Mouse (Mus musculus) cerebellum, postnatal 14 days (tissue): ENCODE measurements around the gene Syt8.
"Not testable (repeated sequence)": the region's sequence is repeated elsewhere in the genome, so short reads cannot be mapped to it uniquely, and the experiment has no call there.

Source experiments
- DNase-seq, 2 experiments: peaks; one replicate each; pipeline ENCODE4 v3.0.0; 2021; ENCODE audit warnings: mixed read lengths in 2 of 2

Gene Syt8

DNA sequence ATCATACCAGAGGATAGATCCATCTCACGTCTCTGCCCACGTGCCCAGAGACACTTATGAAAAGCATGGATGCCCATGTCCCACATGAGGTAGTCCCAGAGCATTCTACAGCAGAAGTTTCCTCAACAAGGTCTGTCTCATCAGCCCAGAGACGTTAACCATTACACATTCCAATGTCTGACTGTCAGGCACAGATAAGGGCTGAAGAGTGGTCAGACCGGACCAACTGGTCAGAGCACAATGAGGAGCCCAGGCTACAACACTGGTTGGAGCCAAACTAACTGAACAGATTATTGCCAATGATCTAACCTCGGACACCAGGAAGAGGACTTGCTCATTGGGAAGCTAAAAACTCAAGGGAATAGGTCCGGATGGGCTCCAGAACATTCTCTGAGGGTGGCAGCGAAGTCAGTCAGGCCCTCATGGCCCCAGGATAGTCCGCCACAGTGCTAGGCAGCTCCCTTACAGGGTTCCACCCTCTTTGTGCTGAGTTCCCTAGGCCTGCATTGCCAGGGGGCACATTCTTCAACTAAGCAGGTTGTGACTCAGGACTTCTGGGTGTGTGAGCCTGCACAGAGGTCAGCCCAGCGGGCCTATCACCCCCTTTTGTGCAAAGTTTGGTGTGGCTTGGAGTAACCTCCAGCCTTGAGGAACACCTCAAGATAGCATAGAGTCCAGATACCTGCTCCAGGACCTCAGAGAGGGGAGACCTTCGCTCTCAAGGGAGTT lies at the start of gene Syt8:
Gene Syt8, plus strand, starts transcription at position 714 of the 729 bp plus-strand sequence.
- DNase-seq = no peak

DNA sequence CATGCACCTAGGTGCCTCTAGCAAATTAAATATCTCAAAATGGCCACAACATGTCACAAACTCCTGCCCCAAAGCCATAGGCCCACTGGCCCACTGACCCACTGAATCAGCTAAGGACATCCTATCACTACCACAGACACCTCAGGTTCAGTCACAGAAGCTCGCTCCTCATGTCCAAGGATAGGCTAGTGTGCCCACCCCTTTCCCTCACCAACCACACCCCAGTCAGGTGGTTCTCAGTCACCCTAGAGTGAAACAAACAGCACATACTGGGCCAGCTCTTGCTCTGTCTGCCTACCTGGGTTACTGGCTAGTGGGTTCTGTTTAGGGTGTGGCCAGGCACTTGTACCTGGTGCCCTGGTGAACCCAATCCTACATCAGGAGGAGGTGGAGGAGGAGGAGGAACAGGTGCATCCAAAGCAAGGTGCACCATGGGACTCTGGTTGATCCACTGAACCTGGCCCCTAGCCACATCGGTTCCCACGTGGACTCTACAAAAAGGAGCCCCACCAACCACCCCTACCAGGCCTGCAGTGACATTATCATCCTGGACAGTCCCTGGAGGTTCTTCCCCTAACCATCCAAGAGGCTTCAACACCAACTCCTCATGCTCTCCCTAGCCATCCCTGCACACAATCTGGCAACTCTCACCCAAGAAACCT lies 48.8 kb upstream of the Syt8 start:
- DNase-seq = no peak

DNA sequence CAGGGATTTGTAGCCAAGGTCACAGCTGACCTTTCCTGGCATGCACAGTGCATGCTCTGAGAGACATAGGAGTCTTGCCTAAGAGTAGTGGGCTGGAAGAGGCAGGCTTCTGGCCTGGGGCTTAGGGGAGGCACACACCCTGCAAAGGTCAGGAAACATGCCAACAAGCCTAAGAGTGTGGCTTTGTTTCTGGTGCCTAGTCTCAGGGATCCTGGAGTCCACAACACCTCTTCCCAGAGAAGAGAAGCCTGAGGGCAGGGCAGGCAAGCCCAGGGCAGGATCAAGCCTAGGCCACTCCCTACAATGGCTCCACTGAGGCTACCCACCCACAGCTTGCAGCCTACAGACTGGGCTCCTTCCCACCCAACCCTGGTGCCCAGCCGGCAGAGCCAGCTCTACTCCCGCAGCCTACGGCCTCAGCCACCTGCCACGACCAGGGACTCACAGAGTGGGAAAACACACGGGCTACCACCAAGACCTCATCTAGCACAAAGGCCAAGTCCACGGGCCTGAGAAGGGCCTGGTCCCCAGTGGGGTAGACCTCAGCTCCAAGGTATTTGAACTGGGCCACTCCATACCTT lies 47.9 kb upstream of the Syt8 start:
- peak; percentile 28 to 37 for DNase-seq

DNA sequence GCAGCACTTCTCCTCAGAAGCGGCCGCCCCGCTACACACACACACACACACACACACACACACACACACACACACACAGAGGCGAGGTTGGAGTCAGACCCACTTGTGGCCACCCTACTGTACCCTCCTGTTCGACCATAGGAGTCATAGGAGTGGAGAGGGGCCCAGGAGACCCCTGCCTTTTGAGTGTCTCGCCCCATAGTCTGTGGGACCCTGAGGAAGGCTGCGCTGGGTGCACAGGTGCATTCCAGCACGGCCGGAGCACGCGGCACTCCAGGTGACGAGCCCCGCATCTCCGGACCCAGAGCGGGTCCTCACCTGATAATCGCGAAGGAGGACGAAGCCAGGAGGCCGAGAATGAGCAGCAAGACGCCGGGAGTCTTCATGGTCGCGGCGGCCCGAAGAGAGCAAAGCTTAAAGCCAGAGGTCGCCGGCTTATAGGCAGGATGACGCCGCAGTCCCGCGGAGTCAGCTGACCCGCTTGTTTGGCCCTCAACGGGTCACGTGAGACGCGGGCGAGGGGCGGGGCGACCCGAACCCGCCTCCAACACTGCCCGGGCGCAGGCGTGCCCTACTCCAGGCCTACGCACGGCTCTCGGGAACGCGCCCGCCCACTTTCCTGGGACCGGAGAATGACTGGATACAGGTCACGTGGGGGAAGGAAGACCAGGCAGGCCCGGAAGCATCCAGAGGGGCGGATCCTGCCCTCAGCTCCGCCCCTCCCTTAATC lies 47.1 kb upstream of the Syt8 start, which contains the start of gene Ctsd:
Gene Ctsd, minus strand, starts transcription at position 620 of the 730 bp plus-strand sequence.
- peak; percentile 98 to 99 for DNase-seq

DNA sequence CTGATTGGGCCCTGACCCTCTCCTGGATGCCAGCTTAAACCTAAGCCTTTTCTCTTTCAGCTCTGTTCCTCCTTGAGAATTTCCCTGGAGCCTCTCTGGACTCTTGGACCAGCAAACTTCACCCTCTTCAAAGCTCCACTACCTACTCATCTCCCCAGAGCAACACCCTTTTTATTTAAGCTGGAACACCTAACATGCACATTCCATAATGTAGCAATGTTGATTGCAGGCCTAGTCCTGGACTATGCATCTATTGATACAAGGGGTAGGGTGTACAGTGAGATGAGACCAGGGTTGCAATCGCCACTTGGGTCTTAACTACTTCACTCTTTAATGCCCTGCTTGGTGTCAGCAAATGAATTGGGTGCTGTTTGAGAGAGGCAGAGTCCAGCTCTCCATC lies 46.5 kb upstream of the Syt8 start:
- DNase-seq = no peak

DNA sequence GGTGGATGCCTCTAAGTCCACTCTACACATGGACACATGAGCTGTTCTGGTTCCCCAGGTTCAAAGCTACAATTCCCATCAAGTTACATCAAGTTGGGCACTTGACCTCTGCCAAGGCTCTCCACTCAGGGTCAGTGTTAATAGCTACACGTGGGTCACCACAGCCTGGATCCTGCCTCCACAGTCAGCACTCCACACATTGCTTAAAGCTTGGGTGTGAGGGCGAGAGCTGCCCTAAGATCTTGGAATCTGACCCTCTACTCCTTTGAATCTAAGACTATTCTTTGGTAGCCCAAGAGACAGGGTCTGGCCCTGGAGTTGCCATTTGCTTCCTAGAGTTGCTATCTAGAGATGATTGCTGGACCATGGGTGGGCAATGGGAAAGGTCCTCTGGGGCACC lies 45.9 kb upstream of the Syt8 start:
- DNase-seq = no peak

DNA sequence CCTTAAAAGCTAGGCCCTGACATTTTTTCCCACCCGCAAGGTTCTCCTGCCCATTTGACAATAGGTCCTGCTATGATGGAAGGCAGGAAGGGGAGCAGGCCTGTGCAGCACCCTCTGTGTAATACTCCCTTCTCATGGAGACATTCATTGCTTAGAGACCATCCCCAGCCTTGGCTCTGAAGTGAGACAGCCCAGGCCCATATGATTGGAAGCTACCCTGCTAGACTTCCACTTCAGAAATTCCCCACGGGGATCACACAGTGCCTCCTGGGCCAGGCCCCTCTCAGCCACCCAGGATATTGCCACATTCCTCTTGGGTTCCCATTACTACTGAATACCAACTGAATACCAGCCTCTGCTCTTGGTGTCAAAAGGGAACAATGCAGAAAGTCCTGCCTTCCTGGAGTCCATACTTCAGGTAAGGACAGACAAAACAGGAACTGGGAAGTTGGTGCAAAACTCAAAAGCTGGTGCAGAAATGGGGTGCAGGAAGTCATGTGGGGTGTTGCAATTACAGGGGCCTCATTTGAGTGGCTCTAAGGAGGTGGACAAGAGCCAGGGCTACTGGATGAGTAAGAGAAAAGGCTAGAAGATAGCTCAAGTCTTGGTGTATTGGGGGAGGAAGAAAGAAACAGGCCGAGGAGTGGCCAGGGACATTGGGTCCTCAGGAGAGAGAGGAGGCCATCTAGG lies 44.5 kb upstream of the Syt8 start:
- no peak for DNase-seq

DNA sequence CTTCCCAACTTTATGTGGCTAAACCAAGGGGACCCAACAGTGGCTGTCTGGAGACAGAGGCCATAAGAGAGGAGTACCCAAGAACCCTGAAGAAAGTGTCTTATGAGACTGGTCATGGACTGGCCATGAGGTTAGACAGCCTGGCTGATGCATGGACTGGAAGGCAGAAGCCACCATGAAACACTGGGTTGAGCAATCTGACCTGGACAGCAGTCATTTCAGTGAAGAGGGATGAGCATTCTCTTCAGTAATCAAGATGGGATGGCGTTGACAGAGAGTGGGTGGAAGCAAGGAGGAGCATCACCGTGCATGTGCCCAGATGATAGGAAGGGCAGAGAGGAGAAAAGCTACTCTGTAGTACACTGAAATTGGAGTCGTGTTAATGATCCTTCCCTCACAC lies 43.5 kb upstream of the Syt8 start:
- DNase-seq = no peak

DNA sequence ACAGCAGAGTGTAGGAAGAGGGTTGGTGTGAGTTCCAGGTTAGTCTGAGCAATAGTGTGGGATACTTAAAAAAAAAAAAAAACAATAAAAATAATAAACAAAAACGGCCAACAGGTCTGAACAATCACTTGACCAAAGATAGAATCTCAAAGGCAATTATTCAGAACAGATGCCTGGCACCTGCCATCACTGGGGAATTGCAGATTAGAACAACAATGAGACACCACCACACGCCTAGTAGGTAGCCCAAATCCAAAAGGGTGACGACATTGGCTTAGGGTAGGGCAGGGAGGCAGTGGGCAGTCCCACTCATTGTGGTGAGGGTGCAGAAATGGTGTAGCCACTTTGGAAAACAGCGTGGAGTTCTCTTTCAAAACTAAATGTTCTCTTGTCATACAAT lies 43.0 kb upstream of the Syt8 start:
- no peak for DNase-seq

DNA sequence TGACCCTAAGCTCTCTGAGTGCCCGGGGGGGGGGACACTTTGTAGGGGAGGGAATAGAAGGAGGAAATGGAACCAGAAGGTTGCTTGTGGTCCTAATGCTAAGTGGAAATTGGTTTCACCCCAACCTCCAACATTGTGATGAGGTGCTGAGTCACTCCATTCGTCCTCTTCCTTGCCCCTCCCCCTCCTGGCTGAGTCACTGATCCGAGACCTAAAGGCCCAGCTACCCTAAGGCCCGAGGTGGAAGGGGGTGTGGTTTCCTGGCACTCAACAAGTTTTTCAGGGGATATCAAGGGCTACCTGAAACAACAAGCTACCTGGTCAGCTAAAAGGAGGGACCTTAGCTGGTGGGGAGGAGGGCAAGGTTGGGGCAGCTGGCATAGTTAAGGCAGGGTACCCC lies 41.5 kb upstream of the Syt8 start:
- no peak for DNase-seq

DNA sequence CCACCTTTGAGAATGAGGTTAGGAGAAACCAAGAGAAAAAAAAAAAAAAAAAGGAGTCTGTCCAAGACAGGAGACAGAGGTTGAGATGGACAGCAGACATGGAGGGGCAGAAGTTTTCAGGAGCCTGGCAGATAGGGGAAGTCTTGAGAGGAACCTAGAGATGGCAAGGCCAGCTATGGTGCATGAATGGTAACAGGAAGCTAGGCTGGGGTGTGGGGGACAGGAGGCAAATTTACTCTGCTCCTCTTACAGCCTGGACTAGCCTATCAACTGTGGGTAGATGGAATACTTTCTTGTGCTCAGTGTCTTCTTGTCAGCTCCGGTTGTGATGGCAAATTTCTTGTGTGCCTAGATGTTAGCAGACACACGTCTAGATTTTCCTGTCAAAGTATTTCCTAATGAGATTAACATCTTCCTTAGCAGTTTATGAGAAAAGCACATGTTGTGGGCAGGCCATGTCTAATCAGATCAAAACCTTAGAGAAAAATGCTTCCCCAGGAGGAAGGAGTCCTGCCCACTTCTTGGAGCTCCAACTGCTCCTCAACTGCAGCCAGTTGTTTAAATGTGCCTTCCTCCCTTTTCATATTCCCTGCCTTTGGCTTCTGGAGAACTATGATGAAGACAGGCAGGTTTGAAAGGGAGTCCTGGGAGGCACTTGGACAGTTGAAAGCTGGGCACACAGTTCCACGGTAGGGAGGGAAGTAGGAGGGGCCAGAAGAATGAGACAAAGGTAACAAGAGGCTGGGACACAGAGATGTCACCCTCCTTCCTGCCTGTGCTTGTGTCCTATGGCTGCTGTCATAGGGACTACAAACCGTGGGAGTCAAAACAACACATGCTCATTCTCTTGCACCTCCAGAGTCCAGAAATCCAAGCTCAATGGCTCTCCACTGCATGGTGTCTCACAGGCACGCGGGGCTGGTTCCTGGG lies 40.1 kb upstream of the Syt8 start:
- no peak for DNase-seq

DNA sequence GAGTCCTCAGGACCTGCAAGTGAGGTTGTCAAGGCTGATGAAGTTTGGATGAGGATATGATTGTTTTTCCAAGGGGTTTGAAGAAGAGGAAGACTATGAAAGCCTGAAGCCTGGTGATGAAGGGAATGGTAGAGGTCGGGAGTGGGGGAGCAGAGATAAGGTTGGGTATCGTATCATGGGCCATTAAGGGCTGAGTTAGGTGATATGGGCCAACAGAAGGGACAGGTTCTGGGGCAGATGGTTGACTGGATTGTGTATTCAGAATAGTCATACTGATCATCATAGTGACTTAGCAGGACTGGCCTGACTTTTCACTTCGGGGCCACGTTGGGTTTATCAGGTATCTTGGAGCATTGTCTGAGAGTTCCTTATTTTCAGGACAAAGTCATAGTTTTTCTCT lies 39.2 kb upstream of the Syt8 start:
- DNase-seq = no peak

DNA sequence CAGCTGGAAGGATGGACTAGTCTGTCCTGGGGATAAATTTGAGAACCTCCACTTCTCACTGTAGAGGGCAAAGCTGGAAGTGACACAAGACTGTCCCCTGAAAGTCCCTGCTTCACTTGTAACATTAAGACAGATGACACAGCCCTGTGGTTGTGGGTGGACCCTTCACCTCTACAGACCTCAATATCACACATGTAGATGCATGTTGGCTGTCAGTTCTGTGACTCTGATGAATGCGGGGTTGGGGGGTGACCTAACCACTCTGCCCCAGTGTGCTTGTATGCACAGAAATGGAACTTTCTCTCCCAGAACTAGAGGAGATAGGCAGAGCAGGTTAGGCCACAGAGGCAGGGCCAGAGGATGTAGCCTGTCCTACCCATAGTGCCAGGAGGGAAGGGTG lies 38.0 kb upstream of the Syt8 start:
- no peak for DNase-seq

DNA sequence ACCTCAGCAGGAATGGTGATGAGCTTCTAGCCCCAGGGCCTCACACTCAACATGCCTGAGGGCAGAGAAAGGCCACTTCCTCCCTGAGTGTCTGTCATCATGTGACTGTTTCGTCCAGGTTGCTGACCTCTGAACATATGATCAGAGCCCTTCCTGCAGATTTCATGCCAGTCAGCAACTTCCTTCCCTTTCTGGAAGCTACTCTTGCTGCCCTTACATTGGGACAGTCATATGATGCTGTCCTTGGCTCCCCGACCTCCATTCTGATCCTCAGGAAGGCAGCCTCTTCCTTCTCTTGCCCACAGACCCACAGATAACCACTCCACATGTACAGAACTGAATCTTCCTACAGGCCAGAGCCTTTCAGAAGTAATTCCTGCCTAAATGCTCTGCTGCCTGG lies 36.6 kb upstream of the Syt8 start:
- DNase-seq = no peak

DNA sequence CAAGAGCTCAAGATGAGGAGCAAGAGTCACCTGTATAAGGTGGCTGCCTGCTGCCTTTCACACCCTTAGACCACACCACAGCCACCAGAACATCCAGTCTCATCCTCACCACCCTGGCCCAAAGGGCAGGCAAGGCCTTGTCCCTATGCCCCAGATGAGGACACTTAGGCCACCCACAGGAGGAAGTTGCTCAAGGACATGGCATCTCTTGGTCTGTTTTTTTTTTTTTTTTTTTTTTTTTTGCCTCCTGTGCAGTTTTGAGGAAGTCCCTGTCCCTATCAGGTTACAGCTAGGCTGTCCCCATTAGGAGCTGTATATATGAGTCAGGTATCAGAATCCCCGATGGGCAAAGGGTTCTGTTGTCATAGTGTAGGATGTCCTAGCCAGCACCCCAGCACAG lies 35.4 kb upstream of the Syt8 start:
- DNase-seq = no peak

DNA sequence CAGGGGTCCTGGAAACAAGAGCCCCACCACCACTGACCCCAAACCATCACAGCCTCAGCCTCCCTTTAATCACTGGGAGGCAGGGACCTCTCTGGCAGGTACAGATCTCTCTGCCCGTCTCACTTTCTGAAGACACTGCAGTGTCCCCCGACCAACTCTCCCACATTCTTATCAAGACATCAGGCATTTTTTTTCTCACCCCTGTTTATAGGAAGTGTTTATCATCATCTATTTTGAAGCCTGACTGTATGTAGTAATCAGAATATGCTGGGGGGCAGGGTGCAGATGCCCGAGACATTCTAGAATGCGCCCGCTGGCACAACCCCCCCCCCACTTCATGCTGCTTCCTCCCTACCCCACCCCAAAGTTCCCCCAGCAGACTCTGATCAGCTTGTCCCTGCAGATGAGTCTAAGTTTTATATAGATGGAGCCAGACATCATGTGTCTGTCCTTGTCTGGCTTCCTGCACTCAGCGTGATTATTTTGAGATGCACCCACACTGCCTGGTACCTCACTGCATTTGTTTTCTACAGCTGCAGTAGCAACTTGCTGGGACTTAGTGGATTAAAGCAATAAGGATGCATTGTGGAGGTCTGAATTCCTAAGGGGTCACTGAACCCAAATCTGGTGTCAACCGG lies 34.4 kb upstream of the Syt8 start:
- DNase-seq = no peak

DNA sequence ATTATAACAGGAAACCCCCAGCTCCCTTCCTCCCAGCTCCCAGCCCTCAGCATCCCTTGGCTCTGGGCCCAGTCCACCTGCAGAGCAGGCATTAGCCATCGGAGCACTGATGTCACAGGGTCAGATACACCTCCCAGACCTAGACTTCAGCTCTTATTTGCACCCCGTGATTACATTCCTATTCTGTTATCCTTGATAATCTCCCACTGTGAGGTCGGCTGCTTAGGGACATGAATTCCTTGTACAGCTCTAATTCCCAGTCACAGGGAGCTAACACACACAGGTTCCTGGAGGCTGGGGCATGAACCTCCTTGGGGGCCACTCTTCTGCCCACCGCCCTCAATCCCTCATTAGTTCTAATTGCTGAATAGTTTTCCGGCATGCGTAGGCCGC lies 33.9 kb upstream of the Syt8 start:
- DNase-seq = peak in 1 of 2 experiments; percentile 36

DNA sequence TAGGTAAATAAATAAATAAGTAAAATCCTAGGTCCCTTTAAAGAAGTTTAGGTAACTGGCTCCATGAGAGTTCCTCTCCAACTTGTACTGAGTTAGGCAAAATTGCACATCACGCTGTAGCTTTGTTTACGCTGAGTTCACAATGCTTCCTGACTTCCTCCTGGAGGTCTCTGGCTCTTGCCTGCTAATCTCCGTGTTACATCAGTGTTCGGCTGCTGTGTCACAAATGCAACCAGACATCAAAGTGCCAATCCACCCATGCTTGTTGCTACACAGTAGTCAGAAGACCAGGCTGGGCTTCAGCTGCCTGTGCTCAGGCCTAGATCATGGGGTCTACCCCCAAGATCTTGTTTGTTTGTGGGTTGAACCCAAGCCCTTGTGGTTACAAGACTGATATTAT lies 31.1 kb upstream of the Syt8 start:
- no peak for DNase-seq

DNA sequence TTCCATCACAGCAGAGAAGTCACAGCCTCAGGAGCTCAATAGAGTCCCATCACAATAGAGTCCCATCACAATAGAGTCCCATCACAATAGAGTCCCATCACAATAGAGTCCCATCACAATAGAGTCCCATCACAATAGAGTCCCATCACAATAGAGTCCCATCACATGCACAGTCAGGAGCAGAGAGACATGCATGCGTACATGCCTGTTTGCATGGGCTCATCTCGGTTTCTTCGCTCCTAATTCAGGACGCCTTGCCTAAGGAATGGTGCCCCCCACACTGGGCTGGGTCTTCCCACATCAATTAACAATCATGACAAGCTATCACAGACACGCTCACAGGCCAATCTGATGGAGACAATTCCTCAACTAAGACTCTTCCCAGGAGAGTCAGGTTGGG lies 29.5 kb upstream of the Syt8 start:
- not testable (repeated sequence) for DNase-seq

DNA sequence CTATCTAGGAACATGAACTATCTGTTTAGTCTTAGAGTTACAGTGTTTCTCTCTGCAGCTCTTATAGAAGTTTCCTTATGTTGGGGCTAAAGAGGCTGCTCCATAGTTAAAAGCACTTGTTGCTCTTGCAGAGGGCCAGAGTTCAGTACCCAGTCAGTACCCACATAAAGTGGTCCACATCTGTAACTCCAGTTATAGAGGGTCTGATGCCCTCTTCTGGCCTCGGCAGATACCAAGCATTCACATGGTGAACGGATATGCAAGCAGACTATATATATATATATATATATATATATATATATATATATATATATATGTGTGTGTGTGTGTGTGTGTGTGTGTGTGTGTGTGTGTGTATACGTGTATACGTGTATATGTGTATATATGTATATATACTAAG lies 26.7 kb upstream of the Syt8 start:
- no peak for DNase-seq

DNA sequence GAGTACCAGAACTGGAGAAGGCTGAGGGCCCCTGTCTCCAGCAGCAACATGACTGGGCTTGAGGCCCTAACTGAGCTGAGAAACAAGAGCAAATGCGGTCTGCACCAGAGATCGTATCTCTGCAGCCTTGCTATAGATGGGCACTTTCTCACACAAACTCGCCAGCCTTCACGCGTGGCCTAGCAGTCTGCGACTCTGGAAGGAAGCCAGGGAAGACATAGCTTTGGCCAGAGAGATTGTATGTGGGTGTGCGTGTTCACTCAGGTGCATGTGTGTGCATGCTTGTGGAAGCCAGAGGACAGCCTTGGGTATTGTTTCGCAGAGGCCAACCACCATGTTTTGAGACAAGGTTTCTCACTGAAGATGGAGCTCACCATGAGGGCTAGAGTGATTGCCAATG lies 26.0 kb upstream of the Syt8 start:
- peak; percentile 30 to 36 for DNase-seq
